Mouse (Mus musculus) liver, embryonic 13.5 days (tissue): ENCODE data around the gene Gm49416. TPM values are rescaled to one million over a fixed set of nuclear protein-coding genes. Genes with fewer than 3 reads are reported as not detected.

Source experiments
- ATAC-seq: fragments of 200-750 bp; cut with Nextera tagmentation; 2 replicates; pipeline ENCODE4 v1.8.0; 2017; ENCODE audit warnings: low read depth, mild to moderate bottlenecking, moderate number of reproducible peaks, moderate library complexity
- DNase-seq: peaks from one replicate; pipeline ENCODE4 v3.0.0; 2022
- H3K27ac ChIP-seq: fragments of 300-500 bp; sonication (generic); 2 replicates; pipeline ENCODE4 v1.5.1; 2015; ENCODE audit warnings: moderate library complexity, mild to moderate bottlenecking, inconsistent platforms
- H3K27me3 ChIP-seq: fragments of 300-500 bp; sonication (generic); 2 replicates; pipeline ENCODE4 v1.6.1; 2015; ENCODE audit warnings: mild to moderate bottlenecking, inconsistent platforms
- H3K36me3 ChIP-seq: fragments of 300-500 bp; sonication (generic); 2 replicates; pipeline ENCODE4 v1.6.1; 2015; ENCODE audit warnings: mild to moderate bottlenecking, inconsistent platforms
- H3K4me1 ChIP-seq: fragments of 300-500 bp; sonication (generic); replicated peaks from 2 replicates; pipeline ENCODE4 v1.6.1; 2015; ENCODE audit warnings: inconsistent platforms
- H3K4me2 ChIP-seq: fragments of 300-500 bp; sonication (generic); 2 replicates; pipeline ENCODE4 v1.6.1; 2015; ENCODE audit warnings: inconsistent platforms, mild to moderate bottlenecking, moderate library complexity
- H3K4me3 ChIP-seq: fragments of 300-500 bp; sonication (generic); replicated peaks from 2 replicates; pipeline ENCODE4 v1.5.1; 2015; ENCODE audit warnings: mild to moderate bottlenecking, inconsistent platforms
- H3K9ac ChIP-seq: fragments of 300-500 bp; sonication (generic); 2 replicates; pipeline ENCODE4 v1.6.1; 2015; ENCODE audit warnings: mild to moderate bottlenecking, inconsistent platforms
- H3K9me3 ChIP-seq: fragments of 300-500 bp; sonication (generic); replicated peaks from 2 replicates; pipeline ENCODE4 v1.6.1; 2016; ENCODE audit warnings: inconsistent platforms
- WGBS: fragments of 180-500 bp; shearing (Covaris S2); methylation state at CpG from one replicate; pipeline ENCODE4 v1.1.7; 2015; ENCODE audit not compliant: insufficient replicate concordance; 5-methylcytosine and 5-hydroxymethylcytosine counted together
- microRNA-seq: library from miRNA; unstranded; fragments of <30 nt; microRNA quantifications from one replicate; pipeline ENCODE4, GENCODE M21; 2016
- polyA plus RNA-seq: library from polyadenylated mRNA; unstranded; fragments of >200 nt; fragmentation: Nextera tagmentation; extraction: Ambion mirVana; gene quantifications from 2 replicates; pipeline ENCODE4 v1.2.1, GENCODE M21; 2015

Gm49416 gene
- polyA plus RNA-seq, 1 experiment from 2014 or later = not detected

DNA sequence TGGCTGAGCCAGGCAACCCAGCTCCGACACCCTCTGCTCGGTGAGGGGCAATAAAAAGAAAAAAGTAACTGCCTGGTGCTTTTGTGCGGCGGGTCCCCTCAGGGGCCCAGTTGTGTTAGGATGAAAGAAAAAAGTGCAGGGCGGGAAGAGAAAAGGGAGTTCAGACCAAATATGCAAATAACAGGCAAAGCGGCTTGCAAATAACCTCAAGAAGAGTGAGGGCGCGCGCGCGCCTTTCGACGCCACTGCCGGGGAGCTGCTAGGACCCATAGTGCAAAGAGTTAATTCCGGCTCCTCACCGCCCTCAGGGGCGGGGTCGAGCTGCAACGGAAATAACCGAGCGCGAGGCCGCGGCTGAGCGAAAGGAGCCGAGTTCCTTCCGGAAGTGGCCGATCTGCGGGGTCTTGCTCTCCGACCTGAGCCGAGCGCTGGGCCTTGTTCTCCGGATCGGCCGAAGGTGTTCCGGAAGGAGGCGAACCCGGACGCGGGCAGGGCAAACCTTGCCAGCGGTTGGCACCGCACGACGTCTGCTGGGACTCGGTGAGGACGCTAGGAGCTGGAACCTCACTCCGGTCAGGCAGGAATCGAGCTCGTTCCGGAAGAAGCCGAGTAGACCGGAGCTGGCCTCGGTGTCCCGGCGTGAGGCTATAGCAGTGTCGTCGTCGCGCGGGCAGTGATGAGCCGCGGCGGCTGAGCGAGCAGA, 52.9 kb downstream of the Gm49416 start, which contains the start of gene Mta2:
Gene Mta2 (plus strand): TSS at position 361 of the 703 bp plus-strand sequence.
- Histone ChIP-seq H3K27me3 (no peaks in the 10 kb centered on the region), H3K36me3 (peaks cover 67% of the 10 kb centered on the region), H3K27ac (peak within 1 kb of the TSS; percentile 98), H3K9ac (peak within 1 kb of the TSS; percentile 100), H3K4me3 (peak within 1 kb of the TSS; percentile 98), H3K9me3 (no peaks in the 10 kb centered on the region), H3K4me1 (peaks cover 55% of the 10 kb centered on the region), H3K4me2 (peak within 1 kb of the TSS; percentile 78)
- WGBS = under 1% methylated on average over 64 of the region's 64 CpGs
- DNase-seq (peak; percentile 91), ATAC-seq (peak; percentile 89)

DNA sequence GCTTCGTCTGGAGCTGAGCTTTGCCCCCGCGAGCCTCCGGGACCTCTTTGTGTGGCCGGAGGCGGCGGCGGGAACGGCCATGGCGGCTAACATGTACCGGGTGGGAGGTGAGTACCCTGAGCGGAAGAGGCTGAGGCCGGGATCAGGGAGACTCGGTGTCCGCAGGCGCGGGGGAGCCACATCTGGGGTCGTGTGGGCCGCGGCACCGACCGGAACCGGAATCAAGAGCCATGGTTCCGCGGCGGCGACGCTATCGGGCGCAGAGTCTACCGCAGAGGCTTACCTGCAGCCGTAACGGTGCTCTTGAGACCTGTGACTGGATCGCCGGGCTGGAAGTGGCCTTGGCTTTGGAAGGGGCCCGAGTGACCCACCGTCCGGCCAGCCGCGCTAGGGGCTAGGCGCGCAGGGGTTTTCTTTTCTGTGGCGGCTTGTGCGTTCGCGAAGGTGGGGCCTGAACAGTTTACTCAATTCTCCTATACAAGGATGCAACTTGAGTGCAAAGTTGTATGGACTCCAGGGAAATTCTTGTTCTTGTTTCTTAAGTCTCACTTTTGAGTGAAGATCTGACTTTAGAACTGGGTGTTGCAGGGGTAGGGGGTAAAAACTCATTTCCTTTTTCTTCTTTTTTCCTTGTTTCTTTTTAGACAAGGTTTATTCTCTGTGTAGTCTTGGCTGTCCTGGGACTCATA, 53.7 kb downstream of the Gm49416 start:
- under 1% methylated on average over 46 of the region's 46 CpGs for WGBS
- H3K4me2 ChIP-seq = peak overlapping the region; percentile 78
- H3K9me3 ChIP-seq = no peaks in the 10 kb centered on the region
- H3K27me3 ChIP-seq = no peaks in the 10 kb centered on the region
- ATAC-seq (peak; percentile 35), DNase-seq (no peak)
- H3K4me1 ChIP-seq = peaks cover 63% of the 10 kb centered on the region
- peaks cover 67% of the 10 kb centered on the region for H3K36me3 ChIP-seq
- peak overlapping the region; percentile 98 for H3K4me3 ChIP-seq
- peak overlapping the region; percentile 98 for H3K27ac ChIP-seq
- peak overlapping the region; percentile 100 for H3K9ac ChIP-seq

GRCm38 (mm10) chr19:8943047-8943446, 54.3 kb downstream of the Gm49416 start:
- ATAC-seq (no peak), DNase-seq (no peak)
- peaks cover 66% of the 10 kb centered on the region for H3K4me1 ChIP-seq
- H3K4me2 ChIP-seq = peak overlapping the region; percentile 78
- H3K27me3 ChIP-seq = no peaks in the 10 kb centered on the region
- H3K9me3 ChIP-seq = no peaks in the 10 kb centered on the region
- peak overlapping the region; percentile 100 for H3K9ac ChIP-seq
- H3K27ac ChIP-seq = peak overlapping the region; percentile 98
- H3K4me3 ChIP-seq = peak overlapping the region; percentile 98
- peaks cover 69% of the 10 kb centered on the region for H3K36me3 ChIP-seq
- WGBS = 33% methylated on average over 2 of the region's 2 CpGs

GRCm38 (mm10) chr19:8944062-8944461, 55.3 kb downstream of the Gm49416 start:
- H3K9ac ChIP-seq = peak overlapping the region; percentile 100
- H3K9me3 ChIP-seq = no peaks in the 10 kb centered on the region
- H3K27ac ChIP-seq = peak overlapping the region; percentile 98
- no peaks in the 10 kb centered on the region for H3K27me3 ChIP-seq
- peaks cover 66% of the 10 kb centered on the region for H3K4me1 ChIP-seq
- H3K4me2 ChIP-seq = peak overlapping the region; percentile 78
- peak overlapping the region; percentile 98 for H3K4me3 ChIP-seq
- H3K36me3 ChIP-seq = peaks cover 69% of the 10 kb centered on the region
- 6% methylated on average over 5 of the region's 5 CpGs for WGBS
- peak; percentile 54 for DNase-seq
- peak; percentile 49 for ATAC-seq

GRCm38 (mm10) chr19:8944750-8945149, 56.0 kb downstream of the Gm49416 start:
- H3K27ac ChIP-seq = peak overlapping the region; percentile 98
- H3K9ac ChIP-seq = peak overlapping the region; percentile 100
- H3K4me3 ChIP-seq = peak overlapping the region; percentile 98
- DNase-seq = peak; percentile 66
- peaks cover 70% of the 10 kb centered on the region for H3K36me3 ChIP-seq
- ATAC-seq = no peak
- H3K4me1 ChIP-seq = peaks cover 66% of the 10 kb centered on the region
- WGBS = 19% methylated on average over 5 of the region's 5 CpGs
- no peaks in the 10 kb centered on the region for H3K27me3 ChIP-seq
- H3K9me3 ChIP-seq = no peaks in the 10 kb centered on the region
- H3K4me2 ChIP-seq = peak overlapping the region; percentile 78

Small RNAs within 50 kb of the gene (microRNA-seq; reads per million reads assigned to microRNA genes)
- not detected for gene Mir5136

Other genes starting within 250 kb of the Gm49416 start
- not detected in 2 replicates for gene Chrm1, start 225.1 kb upstream of the Gm49416 start, polyA plus RNA-seq
- 118 and 128 TPM in 2 replicates for gene Slc3a2, start 165.6 kb upstream of the Gm49416 start, polyA plus RNA-seq
- gene Wdr74, start 153.1 kb upstream of the Gm49416 start, polyA plus RNA-seq = 80.8 and 81.6 TPM in 2 replicates
- 0.81 and 1.3 TPM in 2 replicates for gene 1700092M07Rik, start 148.2 kb upstream of the Gm49416 start, polyA plus RNA-seq
- 48.2 and 51.9 TPM in 2 replicates for gene Stx5a, start 147.5 kb upstream of the Gm49416 start, polyA plus RNA-seq
- gene Nxf1, start 131.9 kb upstream of the Gm49416 start, polyA plus RNA-seq = 93.3 and 104 TPM in 2 replicates
- gene Tmem223, start 117.9 kb upstream of the Gm49416 start, polyA plus RNA-seq = 66.1 and 74.2 TPM in 2 replicates
- 93.6 and 97.1 TPM in 2 replicates for gene Tmem179b, start 114.5 kb upstream of the Gm49416 start, polyA plus RNA-seq
- 16.6 and 17.2 TPM in 2 replicates for gene Taf6l, start 102.5 kb upstream of the Gm49416 start, polyA plus RNA-seq
- gene Polr2g, start 90.3 kb upstream of the Gm49416 start, polyA plus RNA-seq = 105 and 110 TPM in 2 replicates
- 1.5 TPM in 2 replicates for gene Zbtb3, start 86.4 kb upstream of the Gm49416 start, polyA plus RNA-seq
- 25.1 and 27.4 TPM in 2 replicates for gene Ttc9c, start 69.6 kb upstream of the Gm49416 start, polyA plus RNA-seq
- 2.8 and 3.0 TPM in 2 replicates for gene Hnrnpul2, start 68.9 kb upstream of the Gm49416 start, polyA plus RNA-seq
- not detected in 2 replicates for gene AC129217.1, start 59.2 kb upstream of the Gm49416 start, polyA plus RNA-seq
- 33.8 and 37.2 TPM in 2 replicates for gene Bscl2, start 51.5 kb upstream of the Gm49416 start, polyA plus RNA-seq
- 0.52 and 0.73 TPM in 2 replicates for gene Gng3, start 49.7 kb upstream of the Gm49416 start, polyA plus RNA-seq
- 0.05 and 0.18 TPM in 2 replicates for gene Lrrn4cl, start 38.2 kb upstream of the Gm49416 start, polyA plus RNA-seq
- 112 and 125 TPM in 2 replicates for gene Ubxn1, start 17.4 kb upstream of the Gm49416 start, polyA plus RNA-seq
- 37.8 and 38.5 TPM in 2 replicates for gene Uqcc3, start 8.0 kb upstream of the Gm49416 start, polyA plus RNA-seq
- gene Lbhd1, start 5.2 kb upstream of the Gm49416 start, polyA plus RNA-seq = 81.2 and 113 TPM in 2 replicates
- gene Gm49403, start 5.0 kb upstream of the Gm49416 start, polyA plus RNA-seq = not detected in 2 replicates
- gene 1810009A15Rik, start 73 bp upstream of the Gm49416 start, polyA plus RNA-seq = 89.5 and 92.3 TPM in 2 replicates
- 26.1 and 26.5 TPM in 2 replicates for gene Ints5, start 4.1 kb downstream of the Gm49416 start, polyA plus RNA-seq
- gene Ganab, start 9.1 kb downstream of the Gm49416 start, polyA plus RNA-seq = 41.4 and 52.7 TPM in 2 replicates
- 20.1 and 22.8 TPM in 2 replicates for gene B3gat3, start 31.4 kb downstream of the Gm49416 start, polyA plus RNA-seq
- 2.7 and 2.8 TPM in 2 replicates for gene Rom1, start 40.4 kb downstream of the Gm49416 start, polyA plus RNA-seq
- 14.4 and 15.2 TPM in 2 replicates for gene Eml3, start 40.6 kb downstream of the Gm49416 start, polyA plus RNA-seq
- 99.5 and 114 TPM in 2 replicates for gene Mta2, start 52.9 kb downstream of the Gm49416 start, polyA plus RNA-seq
- gene Tut1, start 64.9 kb downstream of the Gm49416 start, polyA plus RNA-seq = 18.7 and 20.2 TPM in 2 replicates
- 298 and 320 TPM in 2 replicates for gene Eef1g, start 78.1 kb downstream of the Gm49416 start, polyA plus RNA-seq
- gene Ahnak, start 100.4 kb downstream of the Gm49416 start, polyA plus RNA-seq = 1.4 and 1.6 TPM in 2 replicates
- not detected in 2 replicates for gene Scgb1a1, start 199.0 kb downstream of the Gm49416 start, polyA plus RNA-seq
- 11.5 and 14.9 TPM in 2 replicates for gene Asrgl1, start 246.7 kb downstream of the Gm49416 start, polyA plus RNA-seq